Mouse (Mus musculus) stomach, embryonic 14.5 days (tissue): ENCODE measurements around the gene Riox1. TPM values are rescaled to one million over a fixed set of nuclear protein-coding genes. Genes with fewer than 3 reads are reported as not detected.
"Not testable (repeated sequence)": the region's sequence is repeated elsewhere in the genome, so short reads cannot be mapped to it uniquely, and the experiment has no call there.

Source experiments
- ATAC-seq: fragments of 200-750 bp; cut with Nextera tagmentation; 2 replicates; pipeline ENCODE4 v1.8.0; 2017; ENCODE audit warnings: low read depth, moderate TSS enrichment; ENCODE audit not compliant: insufficient number of reproducible peaks, insufficient read depth, low FRiP score
- H3K27ac ChIP-seq: fragments of 300-500 bp; sonication (generic); 2 replicates; pipeline ENCODE4 v1.5.1; 2014; ENCODE audit warnings: mild to moderate bottlenecking, low read length, moderate library complexity, mixed read lengths
- H3K27me3 ChIP-seq: fragments of 300-500 bp; sonication (generic); 2 replicates; pipeline ENCODE4 v1.6.1; 2014; ENCODE audit warnings: low read length, control low read depth, mixed read lengths; ENCODE audit not compliant: control insufficient read depth, insufficient read depth
- H3K36me3 ChIP-seq: fragments of 300-500 bp; sonication (generic); 2 replicates; pipeline ENCODE4 v1.6.1; 2014; ENCODE audit warnings: mild to moderate bottlenecking, control low read depth, low read length, moderate library complexity, mixed read lengths; ENCODE audit not compliant: control insufficient read depth, insufficient read depth
- H3K4me1 ChIP-seq: fragments of 300-500 bp; sonication (generic); 2 replicates; pipeline ENCODE4 v1.6.1; 2014; ENCODE audit warnings: low read length, control low read depth, mixed read lengths; ENCODE audit not compliant: control insufficient read depth, insufficient read depth
- H3K4me2 ChIP-seq: fragments of 300-500 bp; sonication (generic); replicated peaks from 2 replicates; pipeline ENCODE4 v1.6.1; 2014; ENCODE audit warnings: low read depth, low read length, control low read depth
- H3K4me3 ChIP-seq: fragments of 300-500 bp; sonication (generic); 2 replicates; pipeline ENCODE4 v1.5.1; 2014; ENCODE audit warnings: low read depth, low read length, control low read depth
- H3K9ac ChIP-seq: fragments of 300-500 bp; sonication (generic); replicated peaks from 2 replicates; pipeline ENCODE4 v1.6.1; 2014; ENCODE audit warnings: low read depth, mild to moderate bottlenecking, control low read depth, low read length, moderate library complexity, mixed read lengths
- H3K9me3 ChIP-seq: fragments of 300-500 bp; sonication (generic); 2 replicates; pipeline ENCODE4 v1.6.1; 2016; ENCODE audit warnings: low read depth, low read length, control low read depth; ENCODE audit not compliant: control insufficient read depth
- WGBS: fragments of 180-500 bp; shearing (Covaris S2); extraction: QIAGEN DNeasy Blood & Tissue Kit; methylation state at CpG from one replicate; pipeline ENCODE4 v1.1.7; 2014; 5-methylcytosine and 5-hydroxymethylcytosine counted together
- polyA plus RNA-seq: library from polyadenylated mRNA; unstranded; fragments of >200 nt; fragmentation: Nextera tagmentation; extraction: Ambion mirVana; gene quantifications from 2 replicates; pipeline ENCODE4 v1.2.1, GENCODE M21; 2014

Gene Riox1
- polyA plus RNA-seq, 1 experiment from 2014 or later, result 10.1 TPM

GRCm38 (mm10) chr12:83923486-83923859 is 26.9 kb upstream of the Riox1 start:
- Histone ChIP-seq H3K4me1 (0 out of 2 replicates have a peak, but pooled peaks cover 7% of the 10 kb centered on the region), H3K9ac (no peak overlapping the region), H3K36me3 (no peaks in the 10 kb centered on the region), H3K9me3 (no peaks in the 10 kb centered on the region), H3K4me2 (no peak overlapping the region), H3K4me3 (no peak overlapping the region), H3K27ac (no peak overlapping the region), H3K27me3 (no peaks in the 10 kb centered on the region)
- no peak for ATAC-seq
- WGBS, result 70% methylated on average over 1 of the region's 1 CpGs

GRCm38 (mm10) chr12:83924332-83924731 is 26.1 kb upstream of the Riox1 start:
- no peak overlapping the region for H3K4me2 ChIP-seq
- 58% methylated on average over 3 of the region's 3 CpGs for WGBS
- no peak overlapping the region for H3K27ac ChIP-seq
- no peaks in the 10 kb centered on the region for H3K36me3 ChIP-seq
- H3K27me3 ChIP-seq, result no peaks in the 10 kb centered on the region
- H3K9ac ChIP-seq, result no peak overlapping the region
- H3K4me3 ChIP-seq, result no peak overlapping the region
- H3K9me3 ChIP-seq, result no peaks in the 10 kb centered on the region
- ATAC-seq, result no peak
- 0 out of 2 replicates have a peak, but pooled peaks cover 7% of the 10 kb centered on the region for H3K4me1 ChIP-seq

- Histone ChIP-seq H3K27me3 (no peaks in the 10 kb centered on the region), H3K4me3 (no peak overlapping the region), H3K4me2 (no peak overlapping the region), H3K9ac (no peak overlapping the region), H3K36me3 (no peaks in the 10 kb centered on the region), H3K4me1 (0 out of 2 replicates have a peak, but pooled peaks cover 5% of the 10 kb centered on the region), H3K27ac (no peak overlapping the region), H3K9me3 (no peaks in the 10 kb centered on the region)
- WGBS, result 56% methylated on average over 7 of the region's 7 CpGs
- ATAC-seq, result no peak
Measured at GRCm38 (mm10) chr12:83925160-83925703, 25.2 kb upstream of the Riox1 start.

- Histone ChIP-seq H3K9me3 (no peaks in the 10 kb centered on the region), H3K4me3 (no peak overlapping the region), H3K4me1 (0 out of 2 replicates have a peak, but pooled peaks cover 3% of the 10 kb centered on the region), H3K36me3 (no peaks in the 10 kb centered on the region), H3K9ac (no peak overlapping the region), H3K27me3 (no peaks in the 10 kb centered on the region), H3K4me2 (no peak overlapping the region), H3K27ac (no peak overlapping the region)
- ATAC-seq, result no peak
- 61% methylated on average over 2 of the region's 2 CpGs for WGBS
Measured at GRCm38 (mm10) chr12:83926061-83926460, 24.3 kb upstream of the Riox1 start.

- no peaks in the 10 kb centered on the region for H3K9me3 ChIP-seq
- WGBS, result 71% methylated on average over 4 of the region's 4 CpGs
- no peak overlapping the region for H3K9ac ChIP-seq
- no peak overlapping the region for H3K27ac ChIP-seq
- H3K4me3 ChIP-seq, result no peak overlapping the region
- no peak overlapping the region for H3K4me2 ChIP-seq
- ATAC-seq, result no peak
- H3K27me3 ChIP-seq, result no peaks in the 10 kb centered on the region
- no peaks in the 10 kb centered on the region for H3K36me3 ChIP-seq
- H3K4me1 ChIP-seq, result 0 out of 2 replicates have a peak, but pooled peaks cover 3% of the 10 kb centered on the region
Measured at GRCm38 (mm10) chr12:83927747-83928146, 22.7 kb upstream of the Riox1 start.

GRCm38 (mm10) chr12:83929186-83929804 is 21.1 kb upstream of the Riox1 start:
- Histone ChIP-seq H3K4me2 (no peak overlapping the region), H3K4me3 (no peak overlapping the region), H3K4me1 (0 out of 2 replicates have a peak, but pooled peaks cover 3% of the 10 kb centered on the region), H3K9me3 (no peaks in the 10 kb centered on the region), H3K27ac (no peak overlapping the region), H3K36me3 (no peaks in the 10 kb centered on the region), H3K9ac (no peak overlapping the region), H3K27me3 (no peaks in the 10 kb centered on the region)
- no peak for ATAC-seq
- WGBS, result 48% methylated on average over 2 of the region's 2 CpGs

- Histone ChIP-seq H3K4me2 (no peak overlapping the region), H3K4me1 (no peaks in the 10 kb centered on the region)
- 56% methylated on average over 10 of the region's 10 CpGs for WGBS
Measured at GRCm38 (mm10) chr12:83937600-83937999, 12.8 kb upstream of the Riox1 start.

GRCm38 (mm10) chr12:83938592-83938991 is 11.8 kb upstream of the Riox1 start:
- not testable (repeated sequence) for H3K9ac ChIP-seq, H3K4me3 ChIP-seq, H3K36me3 ChIP-seq, H3K9me3 ChIP-seq, ATAC-seq, H3K27ac ChIP-seq, H3K27me3 ChIP-seq, H3K4me2 ChIP-seq, H3K4me1 ChIP-seq
- 32% methylated on average over 1 of the region's 1 CpGs for WGBS

More at GRCm38 (mm10) chr12:83937600-83937999, 12.8 kb upstream of the Riox1 start:
- Histone ChIP-seq H3K27ac (no peak overlapping the region), H3K27me3 (no peaks in the 10 kb centered on the region), H3K4me3 (no peak overlapping the region), H3K9ac (no peak overlapping the region), H3K9me3 (no peaks in the 10 kb centered on the region), H3K36me3 (no peaks in the 10 kb centered on the region)
- no peak for ATAC-seq

- H3K4me2 ChIP-seq, result no peak overlapping the region
- whole genome bisulfite sequencing, result 86% methylated on average over 2 of the region's 2 CpGs
- H3K4me3 ChIP-seq, result no peak overlapping the region
- no peak overlapping the region for H3K9ac ChIP-seq
- H3K27ac ChIP-seq, result no peak overlapping the region
- H3K36me3 ChIP-seq, result no peaks in the 10 kb centered on the region
- H3K27me3 ChIP-seq, result no peaks in the 10 kb centered on the region
- no peaks in the 10 kb centered on the region for H3K4me1 ChIP-seq
- ATAC-seq, result no peak
- no peaks in the 10 kb centered on the region for H3K9me3 ChIP-seq
Measured at GRCm38 (mm10) chr12:83939332-83939731, 11.1 kb upstream of the Riox1 start.
